Mouse (Mus musculus): ENCODE results near the gene Rassf5.

- TF ChIP-seq CTCF (IDR thresholded peaks at IDR 0.05) (no peak), EP300 (IDR thresholded peaks at IDR 0.05) (no peak)
Measured at GRCm38 (mm10) chr1:131135960-131136629, 109.0 kb downstream of the Rassf5 start.

Measured in lung, postnatal 0 days (tissue).